Mouse (Mus musculus) layer of hippocampus, adult 11-12 months (tissue): ENCODE measurements around the gene Tmem97.

ENCODE experiments used
- DNase-seq: peaks from one replicate; pipeline ENCODE4 v3.0.0; 2022; ENCODE audit warnings: low spot score

Gene Tmem97

DNA sequence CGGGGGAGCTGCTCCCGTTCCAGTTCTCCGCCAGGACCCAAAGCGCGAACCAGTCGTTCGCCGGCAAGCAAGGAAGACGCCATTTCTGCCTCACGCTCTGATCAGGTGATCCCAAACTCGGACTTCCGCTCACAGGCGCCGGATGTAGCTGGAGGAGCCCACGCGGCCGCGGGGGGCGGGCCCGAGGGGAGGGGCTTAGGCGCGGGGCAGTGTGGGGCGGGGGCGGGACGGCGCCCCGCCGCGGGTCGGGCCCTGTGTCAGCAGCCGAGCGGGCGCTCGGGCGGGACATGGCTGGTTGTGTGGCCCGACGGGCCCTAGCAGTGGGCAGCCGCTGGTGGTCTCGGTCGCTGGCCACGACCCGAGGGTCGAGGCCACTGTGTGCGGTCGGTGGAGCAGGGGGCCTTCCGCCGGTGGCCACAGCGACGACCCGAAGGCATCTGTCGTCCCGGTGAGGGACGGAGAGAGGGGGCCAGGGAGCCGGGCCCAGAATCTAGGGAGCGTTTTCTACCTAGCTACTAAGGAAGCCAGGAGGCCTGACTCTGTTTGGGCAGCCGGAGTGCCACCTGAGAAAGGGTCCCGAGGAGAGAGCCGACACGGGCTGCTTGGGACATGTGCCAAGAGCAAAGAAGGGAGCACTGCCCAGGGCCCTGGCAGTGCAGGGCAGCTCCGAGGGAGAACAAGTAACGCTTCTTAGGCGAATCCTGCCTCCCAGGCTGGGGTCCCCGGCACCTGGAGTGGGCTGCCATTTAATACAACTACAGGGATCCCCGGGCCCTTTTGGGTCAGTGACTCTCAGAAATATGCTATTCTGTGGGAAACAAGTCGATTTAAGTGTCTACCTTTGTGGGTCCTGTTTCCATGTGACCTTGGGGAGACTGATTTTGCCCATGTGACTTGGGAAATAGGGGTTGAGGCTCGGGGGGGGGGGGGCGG lies 38.3 kb downstream of the Tmem97 start, which contains the start of the genes Tmem199 and Poldip2:
TSS of gene Tmem199 (minus strand) at position 148 of the 933 bp plus-strand sequence.
TSS of gene Poldip2 (plus strand) at position 169 of the 933 bp plus-strand sequence.
- peak; percentile 89 for DNase-seq

DNA sequence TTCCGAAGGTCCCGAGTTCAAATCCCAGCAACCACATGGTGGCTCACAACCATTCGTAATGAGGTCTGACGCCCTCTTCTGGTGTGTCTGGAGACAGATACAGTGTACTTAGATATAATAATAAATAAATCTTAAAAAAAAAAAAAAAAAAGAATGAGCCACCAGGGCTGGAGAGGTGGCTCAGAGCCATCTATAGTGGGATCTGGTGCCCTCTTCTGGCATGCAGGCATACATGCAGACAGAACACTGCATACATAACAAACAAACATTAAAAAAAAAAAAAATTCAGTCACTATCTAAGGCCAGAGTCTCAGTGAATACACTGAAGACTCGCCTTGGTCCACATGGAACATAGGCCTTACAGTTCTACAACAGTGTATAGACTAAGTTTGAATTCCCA lies 41.4 kb downstream of the Tmem97 start:
- DNase-seq = no peak

DNA sequence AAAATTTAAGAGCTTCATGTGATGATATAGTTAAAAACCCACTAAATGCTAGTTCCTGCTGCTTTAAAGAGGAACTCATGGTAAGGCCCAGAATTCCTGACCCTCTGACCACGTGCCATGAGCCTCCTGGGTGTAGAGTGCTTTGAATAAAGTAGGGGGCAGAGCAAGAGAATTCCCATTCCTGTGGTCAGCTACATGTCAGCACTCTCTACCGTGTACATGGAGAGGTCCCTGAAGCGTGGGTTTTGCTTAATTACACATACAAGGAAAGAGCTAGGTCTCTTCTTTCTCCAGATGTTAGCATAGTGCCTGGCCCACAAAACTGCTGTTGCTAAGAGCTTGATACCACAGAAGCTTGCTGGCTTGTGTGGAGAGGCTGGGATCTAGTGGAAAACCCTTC lies 45.1 kb downstream of the Tmem97 start:
- DNase-seq = no peak

DNA sequence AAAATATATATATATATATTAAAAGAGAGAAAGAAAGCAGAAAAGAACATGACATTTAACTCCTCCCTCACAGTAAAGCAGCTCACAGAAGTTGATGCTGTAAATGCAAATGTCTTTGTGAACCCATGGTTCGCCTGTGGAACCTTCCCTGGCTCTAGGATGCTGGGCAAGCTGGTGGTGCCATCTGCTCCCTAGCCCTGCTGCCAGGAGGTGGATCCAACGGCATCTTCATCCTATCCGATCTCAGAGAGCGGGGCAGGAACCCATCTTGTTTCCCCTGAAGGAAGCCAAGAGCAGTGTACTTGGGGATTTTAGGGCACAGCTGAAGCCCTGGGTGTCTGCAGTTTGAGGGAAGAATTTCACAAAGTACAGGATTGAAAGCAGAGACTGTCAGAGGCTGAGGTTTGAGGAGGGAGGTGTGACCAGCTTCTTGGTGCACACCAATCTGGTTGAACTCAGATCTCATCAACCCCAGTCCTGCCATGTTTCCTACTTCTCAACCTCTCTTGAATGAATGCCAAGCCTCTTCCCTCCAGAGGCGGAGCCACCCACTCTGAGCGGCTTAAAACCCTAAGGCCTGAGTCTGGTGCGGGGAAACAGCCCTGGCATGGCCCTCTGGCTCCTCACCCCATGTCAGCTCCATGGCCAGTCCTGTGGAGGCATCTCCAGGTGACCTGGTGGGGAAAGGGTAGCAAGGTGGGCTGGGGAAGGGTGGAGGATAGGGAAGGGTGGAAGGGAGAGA lies 47.5 kb downstream of the Tmem97 start, which contains the start of gene Sebox:
TSS of gene Sebox (plus strand) at position 539 of the 742 bp plus-strand sequence.
- DNase-seq = peak; percentile 56

DNA sequence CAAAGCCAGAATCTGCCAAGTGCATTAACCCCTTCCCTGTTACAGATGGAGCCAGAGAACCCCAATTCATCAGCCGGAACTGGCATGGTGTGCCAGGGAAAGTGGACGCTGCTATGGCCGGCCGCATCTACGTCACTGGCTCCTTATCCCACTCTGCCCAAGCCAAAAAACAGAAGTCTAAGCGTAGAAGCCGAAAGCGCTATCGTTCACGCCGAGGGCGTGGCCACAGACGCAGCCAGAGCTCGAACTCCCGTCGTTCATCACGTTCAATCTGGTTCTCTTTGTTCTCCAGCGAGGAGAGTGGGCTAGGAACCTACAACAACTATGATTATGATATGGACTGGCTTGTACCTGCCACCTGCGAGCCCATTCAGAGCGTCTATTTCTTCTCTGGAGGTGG lies 49.0 kb downstream of the Tmem97 start:
- DNase-seq = no peak

DNA sequence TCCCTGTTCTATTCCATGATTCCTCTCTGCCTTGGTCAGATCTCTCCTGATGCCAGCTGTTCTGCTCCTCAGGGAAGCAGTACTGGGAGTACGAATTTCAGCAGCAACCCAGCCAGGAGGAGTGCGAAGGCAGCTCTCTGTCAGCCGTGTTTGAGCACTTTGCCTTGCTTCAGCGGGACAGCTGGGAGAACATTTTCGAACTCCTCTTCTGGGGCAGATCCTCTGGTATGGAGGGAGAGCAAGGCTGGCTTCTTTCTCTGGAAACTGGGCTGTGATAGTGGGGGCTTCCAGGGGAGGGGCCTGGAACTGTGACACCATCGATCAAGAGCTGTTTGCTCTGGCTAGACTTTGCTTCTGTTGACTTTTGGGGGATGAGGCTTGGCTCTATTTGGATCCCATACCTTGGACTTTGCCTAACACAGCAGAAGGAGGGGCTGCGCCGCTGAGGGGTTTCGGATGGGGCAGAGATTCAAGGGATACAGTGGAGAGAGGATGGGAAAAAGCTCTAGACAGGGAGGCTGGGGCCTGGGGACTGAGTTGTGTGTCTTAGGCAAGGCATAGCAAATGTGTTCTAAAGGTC lies 49.9 kb downstream of the Tmem97 start:
- no peak for DNase-seq

DNA sequence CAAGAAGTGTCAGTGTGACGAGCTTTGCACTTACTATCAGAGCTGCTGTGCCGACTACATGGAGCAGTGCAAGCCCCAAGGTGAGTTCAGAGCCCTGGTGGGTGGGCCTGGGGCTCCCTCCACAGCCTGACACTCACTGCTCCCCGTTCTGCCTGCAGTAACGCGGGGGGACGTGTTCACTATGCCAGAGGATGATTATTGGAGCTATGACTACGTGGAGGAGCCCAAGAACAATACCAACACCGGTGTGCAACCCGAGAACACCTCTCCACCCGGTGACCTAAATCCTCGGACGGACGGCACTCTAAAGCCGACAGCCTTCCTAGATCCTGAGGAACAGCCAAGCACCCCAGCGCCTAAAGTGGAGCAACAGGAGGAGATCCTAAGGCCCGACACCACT lies 51.0 kb downstream of the Tmem97 start:
- DNase-seq = no peak

DNA sequence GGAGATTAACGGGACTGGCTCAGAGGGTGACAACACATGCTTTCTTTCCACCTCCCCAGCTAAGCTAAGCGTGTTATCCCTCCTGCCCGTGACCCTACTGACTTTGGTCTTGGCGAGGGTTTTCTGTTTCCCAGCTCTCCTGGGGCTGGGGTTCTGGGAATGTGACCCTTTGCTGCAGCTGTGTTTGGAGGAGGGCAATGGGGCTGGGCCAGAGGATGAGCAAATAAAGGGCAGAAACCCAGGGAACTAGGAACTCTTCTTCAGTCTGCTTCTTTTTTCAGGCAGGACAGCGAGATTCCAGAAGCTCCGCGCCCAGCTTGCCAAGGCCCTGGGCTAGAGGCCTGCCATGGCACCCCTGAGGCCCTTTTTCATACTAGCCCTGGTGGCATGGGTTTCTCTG lies 51.6 kb downstream of the Tmem97 start, which contains the start of gene Vtn:
TSS of gene Vtn (plus strand) at position 88 of the 400 bp plus-strand sequence.
- DNase-seq = no peak

DNA sequence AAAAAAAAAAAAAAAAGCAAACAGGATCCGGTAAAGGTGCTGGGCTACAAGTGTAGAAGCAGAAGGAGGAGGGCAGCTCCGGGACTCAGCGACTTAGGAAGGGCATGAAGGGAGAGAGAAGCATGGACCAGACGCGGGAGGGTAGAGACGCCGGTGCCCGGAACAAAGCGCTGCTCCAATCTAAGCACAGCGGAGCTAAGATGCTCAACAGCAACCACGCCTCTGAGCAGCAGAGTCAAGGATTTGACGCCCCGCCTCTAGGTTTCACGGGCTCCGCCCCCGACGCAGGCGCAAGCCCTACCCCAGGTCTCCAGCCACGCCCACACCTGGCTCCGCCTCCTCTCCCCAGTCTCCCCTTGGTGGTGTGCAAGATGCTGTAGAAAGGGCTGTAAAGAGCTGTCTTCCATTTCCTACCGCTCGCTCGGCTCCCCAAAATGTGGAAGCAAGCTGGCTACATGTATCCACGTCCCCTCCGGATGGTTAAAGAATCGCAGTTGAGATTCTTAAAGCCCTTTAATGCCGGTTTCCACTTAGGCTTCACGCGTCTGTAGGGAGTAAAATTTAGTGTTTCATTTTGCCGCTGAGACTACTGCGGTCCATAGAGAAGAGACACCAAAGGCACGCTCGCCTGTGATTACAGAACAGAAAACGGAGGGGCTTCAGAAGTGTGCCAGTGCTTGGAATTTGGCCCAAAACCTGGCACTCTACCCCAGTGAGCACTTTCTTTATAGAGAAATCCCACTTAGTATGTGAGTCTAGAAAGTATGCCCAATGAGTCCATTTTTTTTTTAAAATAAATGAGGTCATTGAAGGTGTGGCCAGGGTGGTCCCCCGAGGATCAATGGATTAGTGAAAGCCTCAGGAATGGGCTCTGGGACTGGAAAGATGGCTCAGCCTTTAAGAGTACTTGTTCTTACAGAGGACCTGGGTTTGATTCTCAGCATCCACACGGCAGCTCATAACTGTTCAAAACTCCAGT lies 52.7 kb downstream of the Tmem97 start, which contains the start of gene Sarm1:
TSS of gene Sarm1 (minus strand) at position 211 of the 979 bp plus-strand sequence.
- peak; percentile 96 for DNase-seq

DNA sequence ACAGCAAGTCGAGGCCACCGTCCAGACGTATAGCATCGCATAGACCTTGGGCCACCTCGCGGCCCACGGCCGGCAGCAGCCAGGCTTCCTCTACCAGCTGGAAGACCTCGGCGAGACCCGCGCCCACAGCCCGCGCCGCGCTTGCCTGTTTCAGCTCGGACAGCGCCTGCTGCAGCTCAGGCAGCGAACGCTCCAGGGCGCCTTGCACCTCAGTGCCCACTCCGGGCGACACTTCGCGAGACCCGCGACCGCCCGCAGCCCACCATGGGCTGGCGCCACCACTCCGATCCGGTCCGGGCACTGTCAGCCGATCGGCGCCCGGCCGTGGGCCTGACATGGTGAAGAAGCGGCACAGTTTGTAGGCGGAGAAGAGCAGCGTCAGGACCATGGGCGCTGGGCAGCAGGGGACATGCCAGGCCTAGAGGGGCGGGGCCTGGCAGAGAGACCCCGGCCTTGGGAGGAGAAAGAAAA lies 53.5 kb downstream of the Tmem97 start:
- peak; percentile 41 for DNase-seq

DNA sequence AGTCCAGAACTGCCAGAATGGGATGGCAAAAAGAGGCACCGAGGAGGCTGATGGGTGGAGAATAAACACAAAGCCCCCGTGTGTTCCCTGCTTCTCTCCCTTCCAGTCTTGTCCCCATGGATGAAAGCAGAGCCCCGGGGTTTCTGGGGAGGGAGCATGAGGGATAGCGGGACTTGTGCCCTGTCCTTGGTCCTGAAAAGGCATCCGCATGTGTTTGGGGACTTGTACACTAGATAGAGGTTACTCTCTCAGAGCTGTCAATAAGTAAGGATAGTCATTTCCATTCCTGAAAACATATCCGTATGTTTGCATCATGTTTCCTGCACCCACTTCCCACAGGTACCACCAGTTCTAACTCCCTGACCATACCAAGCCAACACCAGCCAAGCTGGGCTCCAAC lies 54.7 kb downstream of the Tmem97 start:
- DNase-seq = no peak
